Mouse (Mus musculus): ENCODE measurements around the gene Phka1.

Phka1 gene

DNA sequence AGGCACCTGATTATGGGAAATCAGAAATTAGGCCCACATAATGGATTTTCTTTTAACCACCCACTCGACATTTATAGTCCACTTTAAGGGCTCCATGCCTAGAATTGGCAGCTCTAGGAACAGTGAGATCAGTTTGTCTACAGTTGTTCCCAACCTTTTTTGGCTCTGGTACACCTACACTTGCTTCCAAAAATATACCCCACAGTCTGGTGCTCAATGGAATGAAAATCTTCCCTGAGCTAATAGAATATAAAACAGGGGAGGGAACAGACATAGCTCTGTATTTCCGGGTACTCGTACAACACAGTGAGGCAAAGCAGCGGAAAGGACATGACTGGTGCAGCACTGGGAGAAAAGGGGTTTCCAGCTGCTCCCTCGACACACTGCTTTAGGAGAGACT, 168.5 kb downstream of the Phka1 start:
- no peak for DNase-seq (ENCODE audit: low read depth, low spot score)
